ENCODE assay signal across 19 mouse cellular contexts in the genomic region with DNA sequence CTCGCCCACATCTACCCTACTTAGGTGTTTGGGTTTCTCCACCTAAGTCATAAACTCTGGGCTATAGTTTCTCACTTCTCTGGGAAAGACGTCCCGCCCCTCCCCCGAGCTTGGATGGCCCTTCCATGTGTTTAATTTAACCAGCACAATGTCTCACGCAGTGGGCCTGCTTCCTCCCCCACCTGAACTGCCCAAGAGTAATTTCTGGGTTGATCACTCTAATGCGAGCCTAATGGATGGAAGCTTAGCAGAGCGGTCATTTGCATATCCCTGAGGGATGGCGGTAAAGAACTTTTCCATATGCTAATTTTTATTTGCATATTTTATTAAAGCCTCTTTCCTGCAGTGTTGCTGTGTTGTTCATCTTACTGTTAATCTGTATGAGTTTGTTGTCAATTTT.
DNase-seq lines count a peak whose midpoint lies in the region; ATAC-seq lines count a peak whose summit lies in the region.
"Had no signal": no experiment of that assay in that cellular context is flagged by ENCODE, and none has a peak within 500 bp of the region (broad histone marks: within the 10 kb centered on the region; RNA-seq: fewer than 3 reads in every experiment).

No protein-coding gene starts in this region.

- WGBS in midbrain, embryonic 12.5 days, result 49% methylated on average over 8 of the region's 8 CpGs
- WGBS in midbrain, embryonic 16.5 days, result 43% methylated on average over 8 of the region's 8 CpGs
- WGBS in embryonic facial prominence, embryonic 12.5 days, result 49% methylated on average over 8 of the region's 8 CpGs
- WGBS in hindbrain, embryonic 16.5 days, result 32% methylated on average over 8 of the region's 8 CpGs

- H3K9me3 ChIP-seq in midbrain, embryonic 12.5 days, result no peaks in the 10 kb centered on the region
- H3K9me3 ChIP-seq in midbrain, embryonic 16.5 days (replicated peaks; ENCODE audit: control insufficient read depth, low read length, poor library complexity, severe bottlenecking), result no peaks in the 10 kb centered on the region
- H3K9me3 ChIP-seq in embryonic facial prominence, embryonic 12.5 days, result no peaks in the 10 kb centered on the region
- H3K9me3 ChIP-seq in hindbrain, embryonic 16.5 days (ENCODE audit: control insufficient read depth, low read length), result no peaks in the 10 kb centered on the region
- H3K9me3 ChIP-seq: embryonic facial prominence, embryonic 15.5 days had no signal

- no peak for DNase-seq in kidney, postnatal 4 days
- DNase-seq in heart, postnatal 25 days (ENCODE audit: low spot score), result no peak
- no peak for DNase-seq in right cerebral cortex, postnatal 36 days (ENCODE audit: low spot score in 2 of 2)
- DNase-seq: adrenal gland, postnatal 25 days; cerebellum, adult 11-12 months; cerebellum, postnatal 14 days; kidney, adult 18-20 months; left cerebral cortex, postnatal 4 days; liver; right cerebral cortex, postnatal 25 days had no signal

- intact Hi-C loops in heart, postnatal 25 days (cut with DNase I), result no loop called here

- H3K36me3 ChIP-seq in midbrain, embryonic 12.5 days, result no peaks in the 10 kb centered on the region
- H3K36me3 ChIP-seq in midbrain, embryonic 16.5 days (ENCODE audit: control insufficient read depth, insufficient read depth, low read length), result no peaks in the 10 kb centered on the region
- H3K36me3 ChIP-seq in embryonic facial prominence, embryonic 12.5 days, result no peaks in the 10 kb centered on the region
- H3K36me3 ChIP-seq in hindbrain, embryonic 16.5 days (ENCODE audit: control insufficient read depth, insufficient read depth, low read length), result no peaks in the 10 kb centered on the region
- H3K36me3 ChIP-seq: embryonic facial prominence, embryonic 15.5 days had no signal

- 0 out of 2 replicates have a peak, but pooled peaks have one; percentile 49 for ATAC-seq in midbrain, embryonic 12.5 days (ENCODE audit: low FRiP score, low read depth)
- ATAC-seq in midbrain, embryonic 16.5 days, result no peak
- no peak for ATAC-seq in embryonic facial prominence, embryonic 12.5 days (ENCODE audit: insufficient number of reproducible peaks, insufficient read depth, low FRiP score, low TSS enrichment)
- peak; percentile 54; the same call in 1 of the 2 replicates for ATAC-seq in hindbrain, embryonic 16.5 days
- ATAC-seq: lung, postnatal 0 days; Patski had no signal

- no peak overlapping the region for H3K4me3 ChIP-seq in midbrain, embryonic 12.5 days
- no peak overlapping the region for H3K4me3 ChIP-seq in midbrain, embryonic 16.5 days (ENCODE audit: low read depth, low read length)
- H3K4me3 ChIP-seq in embryonic facial prominence, embryonic 12.5 days, result no peak overlapping the region
- H3K4me3 ChIP-seq in hindbrain, embryonic 16.5 days (ENCODE audit: low read length), result no peak overlapping the region
- H3K4me3 ChIP-seq: embryonic facial prominence, embryonic 15.5 days; left cerebral cortex, adult 2 months had no signal

- H3K4me1 ChIP-seq in midbrain, embryonic 12.5 days, result peaks cover 26% of the 10 kb centered on the region
- H3K4me1 ChIP-seq in midbrain, embryonic 16.5 days (ENCODE audit: control insufficient read depth, insufficient read depth, low read length), result 0 out of 2 replicates have a peak, but pooled peaks cover 4% of the 10 kb centered on the region
- peaks cover 35% of the 10 kb centered on the region for H3K4me1 ChIP-seq in embryonic facial prominence, embryonic 12.5 days
- peaks cover 2% of the 10 kb centered on the region for H3K4me1 ChIP-seq in hindbrain, embryonic 16.5 days (ENCODE audit: control insufficient read depth, insufficient read depth, low read depth, low read length)

- no peak overlapping the region for H3K27ac ChIP-seq in midbrain, embryonic 12.5 days (replicated peaks)
- H3K27ac ChIP-seq in midbrain, embryonic 16.5 days (ENCODE audit: low read length), result no peak overlapping the region
- 0 out of 2 replicates have a peak overlapping the region, but pooled peaks have one; percentile 14 for H3K27ac ChIP-seq in embryonic facial prominence, embryonic 12.5 days
- no peak overlapping the region for H3K27ac ChIP-seq in hindbrain, embryonic 16.5 days (ENCODE audit: low read depth, low read length)
- H3K27ac ChIP-seq: embryonic facial prominence, embryonic 15.5 days; kidney, postnatal 0 days; left cerebral cortex, adult 2 months had no signal

- no peak overlapping the region for H3K4me2 ChIP-seq in midbrain, embryonic 12.5 days (replicated peaks)
- H3K4me2 ChIP-seq in midbrain, embryonic 16.5 days (ENCODE audit: low read length), result no peak overlapping the region
- no peak overlapping the region for H3K4me2 ChIP-seq in embryonic facial prominence, embryonic 12.5 days (replicated peaks)
- no peak overlapping the region for H3K4me2 ChIP-seq in hindbrain, embryonic 16.5 days (ENCODE audit: low read length)
- H3K4me2 ChIP-seq: embryonic facial prominence, embryonic 15.5 days had no signal

- H3K27me3 ChIP-seq in midbrain, embryonic 12.5 days, result peaks cover 9% of the 10 kb centered on the region; the same call in 1 of the 2 replicates
- no peaks in the 10 kb centered on the region for H3K27me3 ChIP-seq in midbrain, embryonic 16.5 days (ENCODE audit: control insufficient read depth, insufficient read depth, low read depth, low read length)
- no peaks in the 10 kb centered on the region for H3K27me3 ChIP-seq in embryonic facial prominence, embryonic 12.5 days
- H3K27me3 ChIP-seq in hindbrain, embryonic 16.5 days (replicated peaks; ENCODE audit: control insufficient read depth, insufficient read depth, low read length), result no peaks in the 10 kb centered on the region
- H3K27me3 ChIP-seq: embryonic facial prominence, embryonic 15.5 days; Patski had no signal

- no peak overlapping the region for H3K9ac ChIP-seq in midbrain, embryonic 12.5 days (replicated peaks)
- H3K9ac ChIP-seq in midbrain, embryonic 16.5 days (ENCODE audit: low read depth, low read length), result no peak overlapping the region
- H3K9ac ChIP-seq in embryonic facial prominence, embryonic 12.5 days, result no peak overlapping the region
- H3K9ac ChIP-seq in hindbrain, embryonic 16.5 days (ENCODE audit: low read depth, low read length), result no peak overlapping the region
- H3K9ac ChIP-seq: embryonic facial prominence, embryonic 15.5 days had no signal

Comparison
In these comparisons a context has a peak if more than half of its experiments do, and no peak if none do; other contexts are left out.
1. ATAC-seq: peak in midbrain, embryonic 12.5 days (single experiment) and hindbrain, embryonic 16.5 days (single experiment); none in midbrain, embryonic 16.5 days (single experiment) and embryonic facial prominence, embryonic 12.5 days (single experiment).